Mouse (Mus musculus) left cerebral cortex, adult 9 months (tissue): Measurements from ENCODE around the gene Ccdc159.

ENCODE experiments used
- DNase-seq, 2 experiments: peaks; one replicate each; pipeline ENCODE4 v3.0.0; 2022; ENCODE audit warnings: low spot score in 2 of 2

Ccdc159 gene

GRCm38 (mm10) chr9:21927208-21927753 is at the start of gene Ccdc159, which contains the start of gene Tmem205:
Ccdc159 (plus strand) TSS chr9:21927471.
Tmem205 (minus strand) TSS chr9:21927556.
- DNase-seq, result peak; percentile 93 to 96

GRCm38 (mm10) chr9:21889229-21889628 is 38.0 kb upstream of the Ccdc159 start:
- no peak for DNase-seq

- DNase-seq, result peak; percentile 55 to 79
Measured at GRCm38 (mm10) chr9:21901223-21901820, 25.9 kb upstream of the Ccdc159 start.

- DNase-seq, result no peak
Measured at GRCm38 (mm10) chr9:21904031-21904430, 23.2 kb upstream of the Ccdc159 start.

GRCm38 (mm10) chr9:21908216-21908615 is 19.1 kb upstream of the Ccdc159 start:
- DNase-seq, result no peak

GRCm38 (mm10) chr9:21909474-21910223 is 17.6 kb upstream of the Ccdc159 start:
- DNase-seq, result no peak

GRCm38 (mm10) chr9:21916851-21917492 is 10.3 kb upstream of the Ccdc159 start:
- DNase-seq, result no peak

- peak in 1 of 2 experiments; percentile 81 for DNase-seq
Measured at GRCm38 (mm10) chr9:21917493-21918034, 9.7 kb upstream of the Ccdc159 start.

GRCm38 (mm10) chr9:21918035-21918592 is 9.2 kb upstream of the Ccdc159 start, which contains the start of gene Rab3d:
Rab3d (minus strand) TSS chr9:21918192.
- DNase-seq, result peak; percentile 80 to 92

GRCm38 (mm10) chr9:21918692-21919384 is 8.4 kb upstream of the Ccdc159 start:
- DNase-seq, result peak in 1 of 2 experiments; percentile 49

GRCm38 (mm10) chr9:21923036-21923435 is 4.2 kb upstream of the Ccdc159 start:
- no peak for DNase-seq

GRCm38 (mm10) chr9:21923490-21924098 is 3.7 kb upstream of the Ccdc159 start:
- no peak for DNase-seq

- DNase-seq, result no peak
Measured at GRCm38 (mm10) chr9:21924099-21924493, 3.2 kb upstream of the Ccdc159 start.

- no peak for DNase-seq
Measured at GRCm38 (mm10) chr9:21925034-21925433, 2.2 kb upstream of the Ccdc159 start.

GRCm38 (mm10) chr9:21925506-21925905 is 1.8 kb upstream of the Ccdc159 start:
- no peak for DNase-seq

GRCm38 (mm10) chr9:21926155-21926554 is 1.1 kb upstream of the Ccdc159 start:
- DNase-seq, result no peak

- DNase-seq, result no peak
Measured at GRCm38 (mm10) chr9:21926784-21927183, 487 bp upstream of the Ccdc159 start.

GRCm38 (mm10) chr9:21929208-21929607 is 1.9 kb downstream of the Ccdc159 start:
- no peak for DNase-seq

GRCm38 (mm10) chr9:21932006-21932405 is 4.7 kb downstream of the Ccdc159 start:
- no peak for DNase-seq

GRCm38 (mm10) chr9:21932445-21933137 is 5.3 kb downstream of the Ccdc159 start:
- no peak for DNase-seq
